Mouse (Mus musculus) spleen, adult 2 months (tissue): ENCODE measurements around the gene Arhgef12. TPM values are rescaled to one million over a fixed set of nuclear protein-coding genes. Genes with fewer than 3 reads are reported as not detected.

ENCODE experiments used
- DNase-seq, 2 experiments: peaks; one replicate each; pipeline versions ENCODE4 v3.0.0 to v3.0.0-alpha.2; 2012 to 2021; ENCODE audit warnings: low spot score in 2 of 2, low read depth in 1 of 2
- H3K27ac ChIP-seq: fragments of 200-500 bp; 2 replicates; pipeline ENCODE4 v1.5.1; 2012; ENCODE audit warnings: low read length, inconsistent platforms; ENCODE audit not compliant: insufficient read depth
- H3K27me3 ChIP-seq: fragments of 200-500 bp; 2 replicates; pipeline ENCODE4 v1.6.1; 2012; ENCODE audit warnings: mild to moderate bottlenecking, moderate library complexity, low read length, inconsistent platforms; ENCODE audit not compliant: control insufficient read depth, insufficient read depth
- H3K36me3 ChIP-seq: fragments of 200-500 bp; 2 replicates; pipeline ENCODE4 v1.6.1; 2012; ENCODE audit warnings: mild to moderate bottlenecking, low read length, inconsistent platforms; ENCODE audit not compliant: control insufficient read depth, insufficient read depth
- H3K4me1 ChIP-seq: fragments of 200-500 bp; 2 replicates; pipeline ENCODE4 v1.6.1; 2011; ENCODE audit warnings: inconsistent platforms; ENCODE audit not compliant: control insufficient read depth, insufficient read depth, insufficient read length
- H3K4me3 ChIP-seq: fragments of 200-500 bp; 2 replicates; pipeline ENCODE4 v1.5.1; 2011; ENCODE audit warnings: mild to moderate bottlenecking, inconsistent platforms; ENCODE audit not compliant: insufficient read depth, insufficient read length; ENCODE audit errors: extremely low read depth
- CTCF ChIP-seq: fragments of 200-500 bp; IDR thresholded peaks from 2 replicates; pipeline ENCODE4 v1.5.1; 2011; ENCODE audit warnings: mild to moderate bottlenecking, inconsistent platforms; ENCODE audit not compliant: insufficient read depth, insufficient read length, insufficient replicate concordance; ENCODE audit errors: extremely low read depth
- POLR2A ChIP-seq: fragments of 200-500 bp; IDR thresholded peaks from 2 replicates; pipeline ENCODE4 v1.6.1; 2011; ENCODE audit warnings: low read depth, low read length, inconsistent platforms
- WGBS: fragments of 180-500 bp; shearing (Covaris S2); methylation state at CpG from one replicate; pipeline ENCODE4 v1.1.7; 2018; 5-methylcytosine and 5-hydroxymethylcytosine counted together
- polyA plus RNA-seq: library from polyadenylated mRNA; depleted of rRNA; stranded (reverse); fragments of >200 nt; gene quantifications from 2 replicates; pipeline ENCODE4 v1.2.3, GENCODE M21; 2012

Gene Arhgef12
- polyA plus RNA-seq, 1 experiment = 9.0 TPM

DNA sequence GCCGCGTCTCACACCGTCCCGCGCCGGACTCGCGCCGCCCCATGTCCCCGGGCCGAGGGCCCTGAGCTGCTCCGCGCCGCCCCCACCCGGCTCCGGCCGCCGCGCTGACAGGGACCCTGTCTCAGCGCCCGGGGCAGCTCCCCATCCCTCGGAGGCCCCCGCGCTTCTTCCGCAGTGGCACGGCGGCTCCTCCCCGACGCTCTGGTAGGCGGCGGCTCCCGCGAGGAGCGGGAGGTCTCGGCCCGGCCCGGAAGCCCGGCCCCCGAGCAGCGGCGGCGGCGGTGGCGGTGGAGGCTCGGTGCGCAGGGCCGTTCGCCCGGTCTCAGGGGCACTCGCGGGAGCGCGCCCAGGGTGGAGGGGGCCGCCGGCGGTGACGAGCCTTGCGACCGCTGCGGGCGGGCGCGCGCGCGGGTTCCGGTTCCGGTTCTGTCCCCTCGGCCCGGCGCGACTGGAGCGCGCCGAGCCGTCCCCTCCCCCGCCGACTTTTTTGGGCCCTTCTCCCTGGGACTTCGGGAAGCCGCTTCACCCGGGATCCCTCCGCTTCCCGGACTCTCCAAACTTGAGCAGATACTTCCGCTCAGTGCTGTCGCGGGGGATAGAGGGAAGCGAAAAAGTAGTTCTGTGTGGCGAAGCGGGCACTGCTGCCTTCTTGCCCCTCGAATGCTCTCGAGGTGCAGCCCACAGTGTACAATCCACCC is 1.2 kb downstream of the Arhgef12 start:
- DNase-seq = peak in 1 of 2 experiments; percentile 59
- TF ChIP-seq CTCF = no peak
- TF ChIP-seq POLR2A = no peak; the same call in none of the 2 replicates

GRCm38 (mm10) chr9:43104873-43105663 is 2.0 kb downstream of the Arhgef12 start:
- H3K4me1 ChIP-seq = no peaks in the 10 kb centered on the region; the same call in 1 of the 2 replicates
- no peaks in the 10 kb centered on the region for H3K36me3 ChIP-seq
- peak in 1 of 2 experiments; percentile 7 for DNase-seq
- TF ChIP-seq CTCF (no peak), POLR2A (no peak)
- H3K27ac ChIP-seq = peak overlapping the region; percentile 64
- WGBS = 1% methylated on average over 40 of the region's 40 CpGs
- H3K27me3 ChIP-seq = peaks cover 9% of the 10 kb centered on the region
- peak overlapping the region; percentile 67 for H3K4me3 ChIP-seq

More for the DNA sequence above, 1.2 kb downstream of the Arhgef12 start:
- Histone ChIP-seq H3K36me3 (no peaks in the 10 kb centered on the region), H3K27ac (peak overlapping the region; percentile 64), H3K4me1 (no peaks in the 10 kb centered on the region; the same call in 1 of the 2 replicates), H3K27me3 (peaks cover 7% of the 10 kb centered on the region), H3K4me3 (peak overlapping the region; percentile 67)
- 1% methylated on average over 86 of the region's 91 CpGs for WGBS

- no peak for DNase-seq
- Histone ChIP-seq H3K36me3 (no peaks in the 10 kb centered on the region), H3K27ac (no peak overlapping the region), H3K27me3 (peaks cover 9% of the 10 kb centered on the region), H3K4me1 (no peaks in the 10 kb centered on the region; the same call in 1 of the 2 replicates), H3K4me3 (no peak overlapping the region; the same call in 1 of the 2 replicates)
- WGBS = 26% methylated on average over 4 of the region's 4 CpGs
- no peak for TF ChIP-seq CTCF
- TF ChIP-seq POLR2A = no peak
These were observed 2.5 kb downstream of the Arhgef12 start for GRCm38 (mm10) chr9:43104526-43104872.

- H3K27me3 ChIP-seq = peaks cover 9% of the 10 kb centered on the region
- H3K4me1 ChIP-seq = no peaks in the 10 kb centered on the region; the same call in 1 of the 2 replicates
- TF ChIP-seq CTCF (no peak), POLR2A (no peak)
- H3K4me3 ChIP-seq = no peak overlapping the region
- 69% methylated on average over 4 of the region's 4 CpGs for WGBS
- DNase-seq = no peak
- no peaks in the 10 kb centered on the region for H3K36me3 ChIP-seq
- no peak overlapping the region for H3K27ac ChIP-seq
These were observed 3.3 kb downstream of the Arhgef12 start for GRCm38 (mm10) chr9:43103675-43104299.

- WGBS = 76% methylated on average over 2 of the region's 2 CpGs
- no peak for DNase-seq
- peaks cover 9% of the 10 kb centered on the region for H3K27me3 ChIP-seq
- H3K36me3 ChIP-seq = no peaks in the 10 kb centered on the region
- H3K4me3 ChIP-seq = no peak overlapping the region; the same call in 1 of the 2 replicates
- TF ChIP-seq CTCF (no peak), POLR2A (no peak)
- H3K27ac ChIP-seq = 0 out of 2 replicates have a peak overlapping the region, but pooled peaks have one; percentile 1
- no peaks in the 10 kb centered on the region; the same call in 1 of the 2 replicates for H3K4me1 ChIP-seq
These were observed 4.1 kb downstream of the Arhgef12 start for GRCm38 (mm10) chr9:43102931-43103330.

DNA sequence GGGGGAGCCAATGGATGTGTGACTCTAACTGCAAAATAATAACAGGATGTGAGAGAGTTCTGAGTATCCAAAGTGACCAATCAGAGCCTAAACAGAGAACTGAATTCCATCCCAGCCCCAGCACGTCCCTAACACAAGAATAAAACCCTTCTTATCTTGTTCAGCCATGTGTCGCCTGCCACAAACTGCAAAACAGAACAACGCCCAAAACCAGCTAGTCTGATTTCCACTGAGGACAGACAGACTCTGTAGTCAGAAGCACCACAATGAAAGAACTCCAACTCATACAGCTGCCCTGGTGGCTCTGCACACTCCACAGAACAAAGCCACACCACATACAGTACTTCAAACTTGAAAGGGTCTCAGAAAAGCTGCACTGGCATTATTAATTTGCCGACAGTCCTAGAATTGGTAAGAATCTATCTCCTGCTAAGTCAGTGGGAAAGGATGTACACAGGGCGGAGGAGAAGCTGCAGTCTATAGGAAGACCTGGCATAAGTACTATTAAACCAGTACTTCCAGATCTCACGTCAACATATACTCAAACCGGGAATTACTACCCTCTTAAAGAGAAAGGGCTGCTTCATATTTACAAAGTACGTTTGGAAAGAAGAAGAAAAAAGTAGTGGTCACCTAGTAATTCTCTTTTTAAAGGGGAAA is 5.0 kb downstream of the Arhgef12 start:
- no peak overlapping the region; the same call in 1 of the 2 replicates for H3K4me3 ChIP-seq
- peak overlapping the region; percentile 46; the same call in 1 of the 2 replicates for H3K27ac ChIP-seq
- TF ChIP-seq POLR2A (no peak), CTCF (no peak)
- DNase-seq = no peak
- peaks cover 9% of the 10 kb centered on the region for H3K27me3 ChIP-seq
- H3K4me1 ChIP-seq = peaks cover 2% of the 10 kb centered on the region; the same call in 1 of the 2 replicates
- WGBS = 66% methylated on average over 8 of the region's 8 CpGs
- H3K36me3 ChIP-seq = no peaks in the 10 kb centered on the region
